Mouse (Mus musculus) ES-E14 (cell line): ENCODE measurements around the gene Cela1.

Experiments
- CHD2 ChIP-seq: IDR thresholded peaks from 2 replicates; pipeline ENCODE4 v1.6.1; 2014; ENCODE audit warnings: mild to moderate bottlenecking, low read depth, low read length, inconsistent platforms
- HCFC1 ChIP-seq: IDR thresholded peaks from 2 replicates; pipeline ENCODE4 v1.6.1; 2012; ENCODE audit warnings: low read length, inconsistent platforms, borderline replicate concordance; ENCODE audit not compliant: insufficient read depth
- MAFK ChIP-seq: IDR thresholded peaks from 2 replicates; pipeline ENCODE4 v1.6.1; 2014; ENCODE audit warnings: mild to moderate bottlenecking, low read depth, low read length, inconsistent platforms; ENCODE audit not compliant: insufficient read depth
- ZC3H11A ChIP-seq: IDR thresholded peaks from 2 replicates; pipeline ENCODE4 v1.6.1; 2012; ENCODE audit warnings: low read depth, mild to moderate bottlenecking, inconsistent platforms, low read length, borderline replicate concordance
- ZNF384 ChIP-seq: IDR thresholded peaks from 2 replicates; pipeline ENCODE4 v1.6.1; 2012; ENCODE audit warnings: low read depth, low read length, inconsistent platforms

DNA sequence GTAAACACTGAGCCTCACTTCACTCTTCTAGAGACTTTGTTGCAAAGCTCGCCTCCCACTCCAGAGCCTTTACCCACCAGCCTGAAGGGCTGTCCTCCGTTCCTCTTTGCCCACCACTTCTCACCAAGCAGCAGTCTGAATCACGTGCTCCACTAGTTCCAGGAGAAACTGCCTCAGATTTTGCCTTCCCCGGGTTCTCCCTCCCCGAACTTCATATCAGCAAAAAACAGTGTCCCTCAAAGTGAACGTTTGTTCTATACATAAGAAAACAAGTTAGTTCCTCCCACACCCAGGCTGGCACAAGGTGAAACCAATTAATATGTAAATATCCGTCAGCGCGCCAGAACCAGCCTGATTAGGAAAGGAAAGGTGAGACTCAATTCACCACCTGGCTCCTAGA lies 52.5 kb downstream of the Cela1 start:
- no peak for TF ChIP-seq MAFK
- no peak for TF ChIP-seq HCFC1
- no peak for TF ChIP-seq CHD2
- no peak for TF ChIP-seq ZC3H11A
- TF ChIP-seq ZNF384: no peak
